Mouse (Mus musculus): ENCODE measurements around the gene Cd300lb.

DNA sequence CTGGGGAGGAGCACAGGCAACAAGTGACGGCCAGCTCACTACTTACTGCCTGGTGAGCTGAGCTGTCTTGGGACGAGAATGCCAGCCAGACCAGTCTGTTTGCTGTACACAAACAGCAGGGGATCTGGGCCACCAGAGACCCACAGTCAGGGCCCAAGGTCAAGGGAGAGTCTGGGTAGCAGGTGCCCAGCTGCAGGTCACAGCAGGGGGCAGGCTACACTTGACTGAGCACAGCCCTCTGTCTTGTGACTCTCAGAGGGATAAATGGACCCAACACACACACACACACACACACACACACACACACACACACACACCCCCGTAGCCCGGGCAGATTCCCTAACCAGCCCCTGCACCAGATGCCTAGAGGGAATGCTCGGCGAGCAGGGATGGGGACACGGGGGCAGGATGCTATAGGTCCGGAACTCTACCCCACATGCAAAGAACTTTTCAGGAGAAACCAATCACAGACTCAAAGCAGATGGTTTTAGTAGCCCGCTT is 58.8 kb downstream of the Cd300lb start:
- TF ChIP-seq CTCF (IDR thresholded peaks at IDR 0.05; ENCODE audit: low read depth) (no peak), EP300 (IDR thresholded peaks at IDR 0.05; ENCODE audit: low read depth) (no peak)
